Mouse (Mus musculus) neural tube, embryonic 10.5 days (tissue): ENCODE measurements around the gene Ptprs.
"Not testable (repeated sequence)": the region's sequence is repeated elsewhere in the genome, so short reads cannot be mapped to it uniquely, and the experiment has no call there.

Experiments used
- DNase-seq: peaks from one replicate; pipeline ENCODE4 v3.0.0-alpha.2; 2017; ENCODE audit warnings: low spot score; ENCODE audit errors: extremely low spot score

Gene Ptprs

GRCm38 (mm10) chr17:56476402-56476752, at the start of gene Ptprs:
TSS of gene Ptprs (minus strand) at chr17:56476483.
- peak; percentile 97 for DNase-seq

GRCm38 (mm10) chr17:56524943-56525342, 48.7 kb upstream of the Ptprs start:
- DNase-seq = no peak

DNA sequence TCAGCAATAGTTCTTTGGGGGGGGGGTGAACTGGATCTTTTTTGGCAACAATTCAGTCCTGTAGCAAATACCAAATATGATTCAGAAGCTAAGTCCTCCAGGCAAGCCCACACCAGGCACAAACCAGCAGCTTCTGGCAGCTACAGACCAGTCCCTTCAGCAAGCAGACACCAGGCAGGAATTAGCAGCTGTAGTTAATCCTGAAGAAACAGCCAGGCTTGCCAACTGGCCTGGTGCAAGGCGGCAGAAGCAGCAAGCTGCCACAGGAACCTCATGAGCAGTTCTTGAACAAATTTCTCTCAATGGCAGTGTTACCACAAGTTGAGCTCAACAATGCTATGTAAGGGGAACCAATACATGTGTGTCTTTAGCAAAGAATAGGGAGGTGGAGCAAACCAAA, 46.5 kb upstream of the Ptprs start:
- no peak for DNase-seq

GRCm38 (mm10) chr17:56515690-56516410, 39.6 kb upstream of the Ptprs start:
- no peak for DNase-seq

DNA sequence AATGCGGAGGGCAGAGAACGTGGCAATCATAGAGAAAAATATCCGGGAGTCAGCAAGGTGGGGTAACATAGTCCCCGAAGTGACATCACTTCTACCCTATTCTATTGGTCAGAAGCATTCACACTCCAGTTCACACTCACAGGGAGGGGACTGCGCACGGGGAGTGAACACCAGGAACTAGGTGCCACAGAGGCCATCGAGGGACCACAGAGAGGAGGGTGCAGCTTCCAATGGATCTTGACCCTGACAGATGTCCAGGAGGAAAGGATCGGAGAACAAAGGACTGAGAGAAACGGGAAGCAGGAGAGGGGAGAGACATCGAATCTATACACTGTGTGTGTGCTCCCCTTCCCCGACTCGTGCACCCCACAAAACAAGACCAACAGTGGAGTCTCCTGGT, 38.6 kb upstream of the Ptprs start:
- DNase-seq = no peak

DNA sequence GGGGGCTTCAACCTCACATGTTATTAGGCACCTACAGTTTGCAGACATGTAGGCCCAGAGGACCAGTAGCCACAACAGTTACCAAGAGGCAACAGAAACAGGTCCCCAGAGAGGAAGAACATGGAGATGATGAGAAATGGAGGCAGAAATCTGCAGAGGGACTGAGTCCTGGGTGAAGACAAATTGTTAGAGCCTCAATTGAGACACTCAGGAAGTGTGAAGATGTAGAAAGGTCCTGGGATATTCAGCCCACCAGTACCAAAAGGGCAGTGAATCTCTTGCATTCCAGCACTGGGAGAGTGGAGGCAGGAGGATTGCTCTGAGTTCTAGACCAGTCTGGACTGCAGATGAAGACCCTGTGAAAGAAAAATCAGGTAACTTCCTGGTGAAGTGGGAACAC, 38.0 kb upstream of the Ptprs start:
- DNase-seq = no peak

DNA sequence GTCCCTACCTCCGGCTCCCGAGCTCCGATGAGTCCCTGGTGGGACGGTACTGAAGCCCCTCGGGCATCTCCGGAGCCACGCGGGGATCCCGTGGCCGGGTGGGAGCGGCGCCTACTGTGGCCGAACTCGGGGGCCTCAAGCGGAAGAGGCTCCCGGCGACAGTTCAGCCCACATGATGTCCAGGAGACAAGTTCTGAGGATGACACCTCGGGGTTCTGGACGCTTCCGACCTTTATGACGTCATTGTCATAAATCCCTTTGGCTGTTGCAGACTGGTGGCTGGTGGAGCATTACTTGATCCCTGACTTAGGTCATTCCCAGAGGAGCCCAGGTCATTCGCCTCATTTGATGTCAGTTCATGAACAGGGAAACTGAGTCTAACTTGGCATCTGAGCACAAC, 36.0 kb upstream of the Ptprs start, which contains the start of gene Znrf4:
Gene Znrf4, minus strand, starts transcription at position 122 of the 400 bp plus-strand sequence.
- no peak for DNase-seq

GRCm38 (mm10) chr17:56511707-56512090, 35.4 kb upstream of the Ptprs start:
- no peak for DNase-seq

DNA sequence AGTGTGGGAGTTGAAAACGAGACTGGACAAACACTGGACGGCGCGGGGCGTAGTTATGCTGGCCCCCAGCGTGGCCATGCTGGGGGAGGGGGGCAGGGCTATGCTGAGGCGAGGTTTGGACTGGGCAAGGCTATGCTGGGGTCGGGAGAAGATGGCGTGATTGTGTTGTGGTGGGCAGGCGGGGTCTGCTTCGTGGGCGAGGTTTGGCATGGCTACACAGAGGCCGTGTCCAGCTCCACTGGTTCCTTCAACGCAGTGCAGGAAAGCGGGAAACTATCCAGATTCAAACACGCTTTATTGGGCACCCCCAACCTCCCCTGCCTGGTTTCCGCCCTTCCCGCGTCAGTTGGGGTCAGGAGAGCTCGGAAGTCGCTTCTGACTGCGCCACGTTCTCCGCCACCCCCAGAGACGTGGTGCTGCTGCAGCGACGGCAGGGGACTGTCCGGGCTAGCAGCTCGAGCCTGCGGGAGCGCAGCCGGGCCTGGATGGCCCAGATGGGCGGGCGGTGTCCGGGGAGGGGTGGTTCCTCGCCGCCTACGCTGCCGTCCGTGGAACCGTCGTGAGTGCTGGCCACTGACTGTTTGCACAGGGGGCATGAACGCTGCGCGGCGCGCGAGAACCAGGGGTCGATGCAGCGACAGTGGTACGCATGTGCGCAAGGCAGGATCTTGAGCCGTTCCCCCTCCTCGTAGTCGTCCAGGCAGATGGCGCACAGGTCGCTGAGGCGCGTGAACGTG, 34.9 kb upstream of the Ptprs start:
- DNase-seq = peak; percentile 50

- DNase-seq = no peak
Measured at GRCm38 (mm10) chr17:56510473-56510969, 34.2 kb upstream of the Ptprs start.

DNA sequence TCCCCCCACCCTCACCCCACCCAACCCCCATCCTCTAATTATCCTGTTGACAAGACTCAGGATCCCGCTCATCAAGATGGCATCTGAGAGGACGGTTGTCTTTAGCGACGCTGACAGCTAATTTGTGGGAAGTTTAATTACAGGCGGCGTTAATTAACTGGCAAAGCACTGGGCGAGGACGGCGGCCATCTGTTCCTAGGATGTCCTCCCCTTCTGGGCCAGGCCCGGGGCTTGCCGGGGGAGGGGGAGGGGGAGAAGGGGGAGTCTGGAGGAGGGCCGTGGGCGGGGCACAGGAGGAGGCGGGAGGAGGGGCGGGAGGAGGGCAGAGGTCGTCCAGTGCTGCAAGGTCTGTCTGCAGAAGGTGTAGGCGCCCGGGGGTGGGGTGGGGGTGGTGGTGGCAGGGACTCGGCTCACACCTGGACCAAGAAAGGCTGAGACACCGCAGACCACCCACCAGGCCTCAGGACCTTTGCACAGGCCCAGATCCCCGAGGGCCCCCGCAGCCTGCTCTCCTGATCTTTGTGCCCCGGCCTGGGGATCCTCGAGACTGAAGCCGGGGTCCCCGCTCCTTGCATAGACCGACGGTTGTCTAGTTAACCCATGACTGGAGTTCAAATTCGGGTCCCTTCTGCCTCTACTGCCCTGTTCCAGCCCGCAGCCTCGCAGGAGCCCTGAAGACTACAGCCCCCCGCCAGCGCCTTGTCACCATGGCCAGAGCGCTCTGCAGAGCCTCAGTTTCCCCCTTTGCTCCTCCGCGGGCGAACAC, 33.6 kb upstream of the Ptprs start:
- DNase-seq = peak; percentile 64

GRCm38 (mm10) chr17:56509021-56509640, 32.8 kb upstream of the Ptprs start:
- no peak for DNase-seq

DNA sequence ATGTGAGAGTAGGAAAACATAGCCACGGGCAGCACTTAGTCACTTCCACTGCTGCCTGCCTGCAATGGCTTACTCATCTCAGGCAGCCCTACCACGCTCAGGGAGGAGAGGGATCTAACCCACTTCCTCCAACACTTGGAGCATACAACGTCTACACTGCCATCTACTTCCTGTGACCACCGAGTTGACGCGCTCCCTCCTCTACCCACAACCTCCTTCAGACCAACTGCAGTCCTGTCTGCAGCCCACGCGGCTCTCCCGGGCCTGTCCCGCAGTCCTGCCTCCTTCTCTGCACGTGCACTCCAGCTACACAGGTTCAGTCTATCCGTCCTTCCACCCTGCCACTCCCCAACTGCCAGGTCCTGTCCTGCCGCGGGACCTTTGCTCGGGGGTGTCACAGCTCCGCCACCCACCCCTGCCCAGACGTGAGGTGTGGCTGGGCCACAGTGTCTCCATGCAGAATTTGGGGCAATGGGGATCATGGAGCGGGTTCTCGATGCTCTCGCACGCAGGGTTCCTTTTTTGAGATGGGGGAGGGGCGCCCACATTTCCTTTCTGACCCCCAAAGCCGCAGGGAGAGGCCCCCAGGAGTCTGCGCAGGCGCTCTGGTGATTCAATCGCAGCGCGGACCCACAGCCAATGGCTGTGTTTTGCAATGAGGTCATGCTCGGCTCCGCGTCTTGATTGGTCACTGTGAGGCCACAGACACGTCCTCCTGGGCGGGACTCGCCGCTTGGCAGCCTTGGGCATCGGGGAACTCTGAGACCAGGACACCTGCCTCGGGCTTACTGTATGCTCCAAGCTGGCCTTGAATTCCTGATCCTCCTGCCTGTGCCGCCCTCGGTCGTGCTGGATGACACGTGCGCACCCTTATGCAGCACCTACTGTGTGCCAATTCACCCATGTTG, 31.1 kb upstream of the Ptprs start:
- peak; percentile 92 for DNase-seq

- DNase-seq = no peak
Measured at GRCm38 (mm10) chr17:56506417-56507065, 30.3 kb upstream of the Ptprs start.

- no peak for DNase-seq
Measured at GRCm38 (mm10) chr17:56505401-56505800, 29.1 kb upstream of the Ptprs start.

DNA sequence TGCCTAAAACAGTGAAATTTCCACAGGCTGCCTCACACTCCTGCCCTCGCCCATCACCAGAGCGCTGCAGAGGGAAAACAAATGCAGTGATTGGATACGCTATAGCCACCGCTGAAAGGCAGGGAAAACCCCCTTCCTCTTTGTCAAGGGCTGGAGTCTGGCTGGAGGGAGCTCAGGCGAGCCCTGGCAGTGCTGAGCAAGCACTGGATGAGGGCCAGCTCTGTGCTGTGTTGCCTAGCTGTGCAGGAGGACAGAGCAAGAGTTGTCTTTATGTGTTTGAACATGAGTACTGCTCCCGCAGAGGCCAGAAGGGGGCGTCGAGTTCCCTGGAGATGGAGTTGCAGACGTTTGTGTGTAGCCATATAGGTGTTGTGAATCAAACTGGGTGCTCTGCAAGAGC, 26.2 kb upstream of the Ptprs start:
- DNase-seq = no peak

- DNase-seq = not testable (repeated sequence)
Measured at GRCm38 (mm10) chr17:56501635-56502400, 25.5 kb upstream of the Ptprs start.

GRCm38 (mm10) chr17:56499229-56499628, 22.9 kb upstream of the Ptprs start:
- no peak for DNase-seq

DNA sequence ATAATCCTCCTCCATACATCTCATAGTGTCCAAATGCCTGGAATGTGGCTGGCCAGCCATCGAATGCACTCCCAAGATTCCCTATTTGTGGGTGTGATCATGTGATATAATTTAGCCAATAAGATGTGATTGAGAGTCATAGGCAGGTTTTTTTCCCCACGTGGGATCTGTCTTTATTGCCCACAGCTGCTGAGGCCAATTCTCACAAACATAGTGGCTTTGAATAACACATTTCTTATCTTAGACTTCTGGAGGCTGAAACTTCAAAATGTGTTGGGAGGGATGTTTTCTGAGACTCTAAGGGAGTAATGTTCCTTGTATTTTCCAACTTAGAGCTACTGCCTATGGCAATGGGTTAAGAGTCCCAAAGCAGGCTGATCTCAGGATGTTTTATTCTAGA, 18.2 kb upstream of the Ptprs start:
- no peak for DNase-seq
